Mouse (Mus musculus): Measurements from ENCODE around the gene Plbd2.

The Plbd2 gene

DNA sequence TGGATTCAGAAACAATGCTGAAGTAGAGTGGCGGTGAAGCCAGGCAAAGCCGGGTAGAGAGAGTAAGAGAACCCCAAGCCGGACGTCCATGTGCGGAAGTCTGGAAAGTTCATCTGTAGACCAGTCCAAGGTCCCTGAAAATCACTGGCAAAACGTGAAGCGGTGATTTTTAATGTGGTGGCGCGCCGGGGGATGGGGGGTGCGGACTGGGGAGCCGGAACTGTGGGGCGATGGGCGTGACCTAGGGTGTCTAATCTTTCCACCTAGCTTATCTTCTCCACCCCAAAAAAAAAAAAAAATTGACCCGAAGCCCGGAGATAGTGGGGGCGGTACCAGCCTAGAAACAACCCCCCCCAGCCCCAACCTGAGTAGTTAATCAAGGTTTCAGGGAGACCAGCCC, 65.9 kb downstream of the Plbd2 start:
- DNase-seq (ENCODE audit: low spot score in 2 of 2): no peak

DNA sequence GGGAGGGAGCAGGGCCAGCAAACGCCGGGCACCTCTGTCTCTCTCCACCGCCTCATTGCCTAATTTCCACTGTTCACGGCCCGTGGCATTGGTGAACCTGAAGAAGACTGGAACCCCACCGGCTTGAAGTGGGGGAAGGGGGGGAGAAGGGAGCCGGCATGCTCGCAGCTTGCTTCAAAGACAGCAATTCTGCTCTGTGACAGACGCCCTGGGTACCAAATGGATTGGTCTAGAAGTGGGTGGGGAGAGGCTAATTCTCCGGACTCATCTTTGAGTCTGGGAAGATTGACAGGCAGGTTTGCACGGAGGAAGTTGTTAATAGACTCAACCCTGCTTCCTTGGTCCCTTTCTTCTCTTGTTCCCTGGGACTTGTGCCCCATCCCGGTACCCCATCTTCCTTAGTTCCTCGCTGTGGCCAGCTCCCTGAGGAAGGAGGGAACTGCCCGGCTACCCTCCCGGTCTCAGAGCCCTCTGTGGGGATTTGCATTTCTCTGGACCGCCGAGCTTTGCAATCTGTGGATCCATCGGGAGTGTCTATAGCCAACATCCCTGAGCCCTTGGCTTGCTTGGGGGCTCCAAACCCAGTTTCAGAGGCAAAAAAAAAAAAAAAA, 66.4 kb downstream of the Plbd2 start:
- DNase-seq (ENCODE audit: low spot score in 2 of 2): no peak

DNA sequence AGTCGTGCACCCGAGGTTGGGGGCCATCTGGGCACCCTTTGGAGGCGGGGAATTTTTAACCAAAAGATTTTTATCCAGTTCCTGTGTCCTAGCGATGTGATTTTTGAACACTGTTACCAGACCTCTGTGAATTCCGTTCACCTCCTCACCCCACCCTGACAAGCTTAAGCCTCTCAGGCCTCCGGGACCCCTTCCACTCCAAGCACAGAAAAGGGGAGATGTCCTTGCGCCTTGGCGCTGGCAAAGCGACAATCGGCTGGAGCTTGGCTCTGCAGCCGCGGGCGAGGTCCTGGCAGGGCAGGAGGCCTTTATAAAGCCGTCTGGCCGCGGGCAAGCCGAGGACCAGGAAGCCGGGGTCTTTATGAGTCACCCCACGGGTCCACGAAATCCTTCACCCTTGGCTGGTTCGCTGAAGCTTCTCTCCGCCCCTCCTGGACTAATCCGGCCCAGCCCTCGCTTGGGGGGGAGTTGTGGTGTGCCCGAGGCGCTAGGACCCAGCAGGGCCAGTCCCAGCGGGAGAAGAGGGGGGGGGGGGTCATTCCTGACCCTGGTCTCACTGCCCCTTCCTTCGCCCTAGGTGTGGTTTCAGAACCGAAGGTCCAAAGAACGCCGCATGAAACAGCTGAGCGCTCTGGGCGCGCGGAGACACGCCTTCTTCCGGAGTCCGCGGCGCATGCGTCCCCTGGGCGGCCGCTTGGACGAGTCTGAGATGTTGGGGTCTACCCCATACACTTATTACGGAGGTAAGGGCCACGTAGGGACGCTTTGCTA, 67.5 kb downstream of the Plbd2 start:
- DNase-seq (ENCODE audit: low spot score in 2 of 2): no peak

DNA sequence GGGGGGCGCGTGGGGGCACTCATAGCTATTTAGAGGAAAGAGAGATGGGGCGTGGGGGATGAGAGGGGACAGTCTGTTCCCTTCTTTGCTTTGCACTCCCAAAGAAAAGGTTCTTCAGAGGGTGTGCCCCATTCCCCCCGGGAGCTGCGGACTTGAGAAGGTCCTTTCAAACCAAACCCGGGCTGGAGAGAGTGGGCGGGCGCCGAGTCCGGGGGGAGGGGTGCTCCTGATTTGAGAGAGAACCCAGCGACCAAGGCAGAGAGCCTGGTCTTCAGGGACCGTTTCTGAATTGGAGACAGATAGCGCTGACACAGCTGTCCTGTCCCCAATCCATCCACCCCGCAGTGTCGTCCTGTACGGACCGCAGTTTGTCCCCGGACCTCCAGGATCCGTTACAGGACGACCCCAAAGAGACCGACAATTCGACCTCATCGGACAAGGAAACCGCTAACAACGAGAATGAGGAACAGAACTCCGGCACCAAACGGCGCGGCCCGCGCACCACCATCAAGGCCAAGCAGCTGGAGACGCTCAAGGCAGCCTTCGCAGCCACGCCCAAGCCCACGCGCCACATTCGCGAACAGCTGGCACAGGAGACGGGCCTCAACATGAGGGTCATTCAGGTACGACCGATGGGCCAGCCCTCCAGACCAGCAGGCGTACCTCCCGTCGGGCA, 68.3 kb downstream of the Plbd2 start:
- no peak for DNase-seq (ENCODE audit: low spot score in 2 of 2)

DNA sequence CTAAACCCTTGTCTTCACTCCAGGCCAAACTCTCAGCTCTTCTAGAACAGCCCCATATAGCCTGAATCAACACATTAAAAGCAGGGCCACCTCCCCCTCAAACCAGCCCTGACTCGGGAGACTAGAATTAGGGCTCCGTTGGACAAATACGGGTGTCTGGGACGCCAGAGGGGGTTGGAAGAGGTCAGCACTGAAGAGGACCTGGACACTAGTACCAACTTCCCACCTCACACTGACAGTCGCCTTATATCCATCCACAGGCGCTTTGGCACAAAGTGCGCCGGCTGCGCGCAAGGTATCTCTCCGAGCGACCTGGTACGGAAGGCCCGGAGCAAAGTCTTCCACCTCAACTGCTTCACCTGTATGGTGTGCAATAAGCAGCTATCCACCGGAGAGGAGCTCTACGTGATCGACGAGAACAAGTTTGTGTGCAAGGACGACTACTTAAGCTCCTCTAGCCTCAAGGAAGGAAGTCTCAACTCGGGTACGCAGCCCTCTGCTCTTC, 69.1 kb downstream of the Plbd2 start:
- no peak for DNase-seq (ENCODE audit: low spot score in 2 of 2)

Measured in spleen, postnatal 14 days (tissue).